Mouse (Mus musculus) liver, postnatal 0 days (tissue): ENCODE results near the gene Mfsd12.

Experiments used
- CTCF ChIP-seq: sonication (generic); IDR thresholded peaks from 2 replicates; pipeline ENCODE4 v1.5.1; 2016; ENCODE audit warnings: antibody characterized with exemption, low read depth
- EP300 ChIP-seq: IDR thresholded peaks from 2 replicates; pipeline ENCODE4 v1.6.1; 2016; ENCODE audit warnings: antibody characterized with exemption, low read depth, mild to moderate bottlenecking

GRCm38 (mm10) chr10:81320550-81321347, 36.5 kb upstream of the Mfsd12 start, which contains the start of gene Cactin:
- TF ChIP-seq CTCF (peak; percentile 48), EP300 (peak; percentile 91)
